Mouse (Mus musculus): ENCODE measurements around the gene Aspg. TPM values are rescaled to one million over a fixed set of nuclear protein-coding genes. Genes with fewer than 3 reads are reported as not detected.

Gene Aspg
- polyA plus RNA-seq, 1 experiment from 2014 or later, result 2.2 TPM

DNA sequence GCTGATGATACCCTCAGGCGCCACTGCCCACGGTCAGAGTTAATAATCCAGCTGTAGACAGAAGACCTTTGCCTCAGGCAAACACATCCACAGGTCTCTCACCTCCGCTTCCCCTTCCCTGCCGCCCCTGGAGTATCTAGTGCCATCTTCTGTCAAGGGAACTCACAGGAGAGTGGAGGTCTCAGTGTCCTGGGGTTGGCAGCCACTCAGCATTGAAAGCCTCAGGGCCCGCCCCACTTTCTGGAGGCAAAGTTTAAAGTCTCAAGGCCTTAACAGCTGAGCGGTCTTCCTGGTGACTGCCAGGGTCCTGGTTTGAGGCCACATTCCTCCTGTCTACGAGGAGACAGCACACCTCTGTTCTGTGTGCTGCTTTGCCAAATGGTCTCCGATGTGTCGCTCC is 3.2 kb downstream of the Aspg start:
- H3K27me3 ChIP-seq (replicated peaks; ENCODE audit: control insufficient read depth, insufficient read depth, low read length), result peaks cover 4% of the 10 kb centered on the region; the same call in 1 of the 2 replicates
- no peak overlapping the region for H3K4me2 ChIP-seq (ENCODE audit: low read length)
- H3K36me3 ChIP-seq (ENCODE audit: control insufficient read depth, insufficient read depth, low read length), result no peaks in the 10 kb centered on the region
- 84% methylated on average over 9 of the region's 9 CpGs for WGBS
- H3K9ac ChIP-seq (ENCODE audit: low read depth, low read length), result no peak overlapping the region
- no peak overlapping the region for H3K27ac ChIP-seq (ENCODE audit: low read depth, low read length)
- H3K9me3 ChIP-seq (ENCODE audit: control insufficient read depth, low read length), result no peaks in the 10 kb centered on the region
- no peaks in the 10 kb centered on the region; the same call in 1 of the 2 replicates for H3K4me1 ChIP-seq (ENCODE audit: control insufficient read depth, insufficient read depth, low read depth, low read length)
- H3K4me3 ChIP-seq (ENCODE audit: low read length), result no peak overlapping the region
- no peak for ATAC-seq

DNA sequence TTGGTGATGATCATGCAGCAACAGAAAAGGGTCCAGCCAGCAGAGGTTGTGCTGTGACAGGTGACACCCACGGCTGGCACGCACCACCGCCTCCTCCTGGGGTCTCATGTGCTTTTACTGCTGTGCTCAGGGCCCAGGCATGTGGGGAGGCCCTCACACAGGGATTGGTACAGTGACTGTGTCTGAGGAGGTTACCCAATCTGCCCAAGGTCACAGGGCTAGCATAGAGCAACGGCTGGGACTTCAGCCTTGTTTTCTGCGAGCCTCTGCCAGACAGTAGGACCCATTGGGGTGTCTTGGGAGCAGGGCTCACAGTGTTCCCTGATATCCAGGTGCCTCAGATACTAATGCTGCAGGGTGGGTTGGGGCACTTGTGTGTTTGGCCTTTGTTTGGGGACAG is 4.8 kb downstream of the Aspg start:
- Histone ChIP-seq H3K36me3 (ENCODE audit: control insufficient read depth, insufficient read depth, low read length) (no peaks in the 10 kb centered on the region), H3K4me3 (ENCODE audit: low read length) (no peak overlapping the region), H3K9me3 (ENCODE audit: control insufficient read depth, low read length) (no peaks in the 10 kb centered on the region), H3K27me3 (replicated peaks; ENCODE audit: control insufficient read depth, insufficient read depth, low read length) (peaks cover 3% of the 10 kb centered on the region; the same call in 1 of the 2 replicates), H3K4me1 (ENCODE audit: control insufficient read depth, insufficient read depth, low read depth, low read length) (no peaks in the 10 kb centered on the region; the same call in 1 of the 2 replicates), H3K27ac (ENCODE audit: low read depth, low read length) (no peak overlapping the region), H3K9ac (ENCODE audit: low read depth, low read length) (no peak overlapping the region), H3K4me2 (ENCODE audit: low read length) (no peak overlapping the region)
- 89% methylated on average over 5 of the region's 5 CpGs for WGBS
- ATAC-seq, result no peak

DNA sequence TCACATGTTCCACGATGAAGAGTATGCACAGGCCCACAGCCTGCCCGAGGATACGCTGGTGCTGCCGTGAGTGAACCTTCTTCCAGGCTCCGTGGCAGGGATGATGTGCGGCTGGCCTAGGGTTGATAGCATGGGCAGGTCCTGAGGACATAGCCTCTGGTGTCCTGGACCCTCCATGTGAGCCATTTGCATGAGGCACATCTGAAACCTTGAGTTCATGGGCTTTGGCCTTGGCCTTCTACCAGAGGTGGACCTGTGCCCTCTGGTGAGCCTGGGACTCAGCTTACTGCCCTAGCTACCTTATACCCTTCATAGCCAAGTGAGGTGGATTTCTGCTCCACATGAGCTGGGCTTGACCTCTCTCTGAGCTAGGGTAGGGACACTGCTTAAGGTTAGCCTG is 5.8 kb downstream of the Aspg start:
- H3K27ac ChIP-seq (ENCODE audit: low read depth, low read length), result no peak overlapping the region
- WGBS, result 91% methylated on average over 6 of the region's 6 CpGs
- H3K27me3 ChIP-seq (replicated peaks; ENCODE audit: control insufficient read depth, insufficient read depth, low read length), result no peaks in the 10 kb centered on the region; the same call in 1 of the 2 replicates
- H3K4me2 ChIP-seq (ENCODE audit: low read length), result no peak overlapping the region
- H3K36me3 ChIP-seq (ENCODE audit: control insufficient read depth, insufficient read depth, low read length), result no peaks in the 10 kb centered on the region
- no peak overlapping the region for H3K4me3 ChIP-seq (ENCODE audit: low read length)
- H3K9ac ChIP-seq (ENCODE audit: low read depth, low read length), result no peak overlapping the region
- no peak for ATAC-seq
- H3K4me1 ChIP-seq (ENCODE audit: control insufficient read depth, insufficient read depth, low read depth, low read length), result no peaks in the 10 kb centered on the region
- H3K9me3 ChIP-seq (ENCODE audit: control insufficient read depth, low read length), result no peaks in the 10 kb centered on the region

DNA sequence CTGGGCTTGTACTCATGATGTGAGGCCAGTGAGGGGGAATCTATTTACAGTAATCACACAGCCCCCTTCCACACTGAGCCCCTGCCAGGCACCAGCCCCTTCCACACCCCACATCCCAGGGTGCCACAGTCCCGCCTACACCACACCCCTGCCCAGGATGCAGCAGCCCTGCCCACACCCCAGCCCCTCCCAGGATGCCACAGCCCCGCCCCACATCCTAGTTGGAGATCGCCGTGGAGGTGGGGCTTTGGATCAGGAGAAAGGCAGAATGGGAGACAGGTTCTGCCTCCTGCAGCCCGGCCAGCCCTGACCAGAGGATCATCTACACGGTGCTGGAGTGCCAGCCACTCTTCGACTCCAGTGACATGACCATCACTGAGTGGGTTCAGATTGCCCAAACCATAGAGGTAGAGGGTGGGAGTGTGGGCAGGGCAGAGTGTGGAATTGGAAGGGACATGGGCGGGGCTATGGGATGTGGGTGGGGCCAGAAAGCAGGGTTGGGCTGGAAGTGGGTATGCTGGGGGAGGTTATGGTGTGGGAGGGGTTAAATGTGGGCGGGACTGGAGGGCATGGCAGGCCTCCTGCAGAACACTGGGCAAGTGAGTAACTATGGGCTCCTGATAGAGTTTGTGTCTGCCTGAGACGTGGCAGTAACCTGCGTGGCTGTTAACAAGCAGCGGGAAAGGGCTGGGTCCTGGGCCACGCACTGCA is 6.4 kb downstream of the Aspg start:
- H3K4me3 ChIP-seq (ENCODE audit: low read length), result no peak overlapping the region
- H3K4me1 ChIP-seq (ENCODE audit: control insufficient read depth, insufficient read depth, low read depth, low read length), result no peaks in the 10 kb centered on the region
- WGBS, result 20% methylated on average over 13 of the region's 13 CpGs
- no peaks in the 10 kb centered on the region for H3K36me3 ChIP-seq (ENCODE audit: control insufficient read depth, insufficient read depth, low read length)
- no peak overlapping the region for H3K4me2 ChIP-seq (ENCODE audit: low read length)
- H3K27me3 ChIP-seq (replicated peaks; ENCODE audit: control insufficient read depth, insufficient read depth, low read length), result no peaks in the 10 kb centered on the region; the same call in 1 of the 2 replicates
- no peaks in the 10 kb centered on the region for H3K9me3 ChIP-seq (ENCODE audit: control insufficient read depth, low read length)
- no peak overlapping the region for H3K9ac ChIP-seq (ENCODE audit: low read depth, low read length)
- ATAC-seq, result 0 out of 2 replicates have a peak, but pooled peaks have one; percentile 31
- no peak overlapping the region for H3K27ac ChIP-seq (ENCODE audit: low read depth, low read length)

DNA sequence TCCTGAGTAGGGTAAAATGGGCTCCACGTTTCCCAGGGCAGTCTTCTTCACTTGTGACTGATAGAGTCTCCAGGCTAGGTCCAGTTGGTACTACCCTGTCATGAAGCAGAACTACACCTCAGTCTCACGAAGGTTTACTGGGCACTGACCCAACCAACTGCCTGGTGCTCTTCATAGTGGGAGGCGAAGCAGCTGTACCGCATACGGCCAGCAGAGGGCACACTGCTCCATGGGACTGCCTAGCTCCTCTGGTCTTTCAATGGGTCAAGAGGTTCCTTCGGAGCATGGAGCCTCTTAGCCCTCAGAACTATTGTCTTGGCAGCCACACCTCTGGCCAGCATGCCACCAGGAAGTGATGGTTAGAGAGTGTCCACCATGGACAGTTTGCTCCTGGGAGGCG is 7.2 kb downstream of the Aspg start:
- 13% methylated on average over 7 of the region's 7 CpGs for WGBS
- Histone ChIP-seq H3K9me3 (ENCODE audit: control insufficient read depth, low read length) (no peaks in the 10 kb centered on the region), H3K4me1 (ENCODE audit: control insufficient read depth, insufficient read depth, low read depth, low read length) (no peaks in the 10 kb centered on the region), H3K9ac (ENCODE audit: low read depth, low read length) (no peak overlapping the region), H3K36me3 (ENCODE audit: control insufficient read depth, insufficient read depth, low read length) (no peaks in the 10 kb centered on the region), H3K27ac (ENCODE audit: low read depth, low read length) (no peak overlapping the region), H3K4me3 (ENCODE audit: low read length) (no peak overlapping the region), H3K27me3 (replicated peaks; ENCODE audit: control insufficient read depth, insufficient read depth, low read length) (no peaks in the 10 kb centered on the region; the same call in 1 of the 2 replicates), H3K4me2 (ENCODE audit: low read length) (no peak overlapping the region)
- ATAC-seq, result peak; percentile 48; the same call in 1 of the 2 replicates

DNA sequence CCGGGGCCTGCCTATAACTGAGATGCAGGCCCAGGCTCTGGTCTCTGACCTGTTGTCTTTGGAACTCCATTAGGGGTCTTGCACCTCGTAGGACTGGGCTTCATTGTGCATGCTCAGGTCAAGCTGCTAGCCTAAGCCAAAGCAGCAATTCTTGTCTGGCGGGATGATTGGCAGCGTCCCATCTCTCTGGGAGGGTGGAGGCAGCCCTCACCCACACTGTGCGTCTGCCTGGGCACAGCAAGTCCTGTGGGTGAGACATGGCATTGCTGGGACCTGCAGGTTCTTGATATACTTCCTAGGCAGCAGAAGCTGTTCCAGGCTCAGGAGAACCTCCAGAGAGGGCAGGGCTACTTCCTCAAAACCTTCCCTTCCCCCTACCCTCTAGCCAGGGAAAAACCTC is 10.5 kb downstream of the Aspg start:
- 72% methylated on average over 5 of the region's 5 CpGs for WGBS
- no peaks in the 10 kb centered on the region for H3K9me3 ChIP-seq (ENCODE audit: control insufficient read depth, low read length)

DNA sequence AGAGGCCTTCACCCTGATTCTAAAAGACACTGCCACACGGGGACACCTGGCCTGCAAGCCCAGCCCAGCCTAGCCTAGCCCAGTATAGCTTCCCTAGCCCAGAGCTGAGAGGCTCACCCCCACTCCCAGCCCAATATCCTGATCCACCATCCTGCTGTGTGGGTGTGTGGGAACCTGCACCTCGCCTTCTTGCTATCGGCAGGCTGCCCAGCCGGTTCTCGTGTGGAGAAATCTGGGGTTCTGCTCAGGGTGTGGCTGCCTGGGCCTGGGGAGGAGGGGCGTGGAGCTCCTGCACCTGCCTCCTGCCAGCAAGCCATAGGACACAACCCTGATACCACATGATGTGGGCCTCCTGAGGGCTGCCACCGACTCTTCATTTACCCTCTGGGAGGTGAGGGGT is 11.2 kb downstream of the Aspg start:
- ATAC-seq, result no peak
- Histone ChIP-seq H3K9ac (ENCODE audit: low read depth, low read length) (no peak overlapping the region), H3K4me1 (ENCODE audit: control insufficient read depth, insufficient read depth, low read depth, low read length) (no peaks in the 10 kb centered on the region), H3K27ac (ENCODE audit: low read depth, low read length) (no peak overlapping the region), H3K4me3 (ENCODE audit: low read length) (no peak overlapping the region), H3K9me3 (ENCODE audit: control insufficient read depth, low read length) (no peaks in the 10 kb centered on the region), H3K4me2 (ENCODE audit: low read length) (no peak overlapping the region), H3K27me3 (replicated peaks; ENCODE audit: control insufficient read depth, insufficient read depth, low read length) (no peaks in the 10 kb centered on the region; the same call in 1 of the 2 replicates), H3K36me3 (ENCODE audit: control insufficient read depth, insufficient read depth, low read length) (no peaks in the 10 kb centered on the region)
- WGBS, result 82% methylated on average over 7 of the region's 7 CpGs

More for the DNA sequence above, 10.5 kb downstream of the Aspg start:
- no peak overlapping the region for H3K27ac ChIP-seq (ENCODE audit: low read depth, low read length)
- H3K4me3 ChIP-seq (ENCODE audit: low read length), result no peak overlapping the region
- no peaks in the 10 kb centered on the region; the same call in 1 of the 2 replicates for H3K27me3 ChIP-seq (replicated peaks; ENCODE audit: control insufficient read depth, insufficient read depth, low read length)
- no peak overlapping the region for H3K9ac ChIP-seq (ENCODE audit: low read depth, low read length)
- H3K4me2 ChIP-seq (ENCODE audit: low read length), result no peak overlapping the region
- no peaks in the 10 kb centered on the region for H3K36me3 ChIP-seq (ENCODE audit: control insufficient read depth, insufficient read depth, low read length)
- no peak for ATAC-seq
- no peaks in the 10 kb centered on the region for H3K4me1 ChIP-seq (ENCODE audit: control insufficient read depth, insufficient read depth, low read depth, low read length)

DNA sequence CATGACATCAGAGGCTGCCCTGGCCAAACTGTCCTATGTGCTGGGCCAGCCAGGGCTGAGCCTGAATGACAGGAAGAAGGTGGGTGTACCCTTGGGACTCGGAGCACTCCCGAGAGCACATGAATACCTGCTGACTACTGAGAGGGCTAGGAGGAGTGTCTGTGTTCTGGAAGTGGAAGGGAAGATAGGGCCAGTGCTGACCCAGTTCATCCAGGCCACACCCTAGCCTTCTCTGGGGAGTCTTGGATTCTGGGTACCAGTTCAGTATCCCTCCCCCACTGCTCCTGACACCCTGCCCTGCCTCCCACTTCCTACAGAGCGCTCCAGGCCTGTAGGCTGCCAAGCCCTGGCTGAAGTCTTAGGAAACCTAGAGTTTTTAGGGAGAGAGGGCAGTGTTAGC is 14.7 kb downstream of the Aspg start:
- no peaks in the 10 kb centered on the region for H3K36me3 ChIP-seq (ENCODE audit: control insufficient read depth, insufficient read depth, low read length)
- 66% methylated on average over 3 of the region's 3 CpGs for WGBS
- H3K27ac ChIP-seq (ENCODE audit: low read depth, low read length), result no peak overlapping the region
- ATAC-seq, result no peak
- no peak overlapping the region for H3K9ac ChIP-seq (ENCODE audit: low read depth, low read length)
- H3K4me1 ChIP-seq (ENCODE audit: control insufficient read depth, insufficient read depth, low read depth, low read length), result no peaks in the 10 kb centered on the region
- H3K9me3 ChIP-seq (ENCODE audit: control insufficient read depth, low read length), result no peaks in the 10 kb centered on the region
- no peak overlapping the region for H3K4me3 ChIP-seq (ENCODE audit: low read length)
- H3K4me2 ChIP-seq (ENCODE audit: low read length), result no peak overlapping the region
- no peaks in the 10 kb centered on the region for H3K27me3 ChIP-seq (replicated peaks; ENCODE audit: control insufficient read depth, insufficient read depth, low read length)

DNA sequence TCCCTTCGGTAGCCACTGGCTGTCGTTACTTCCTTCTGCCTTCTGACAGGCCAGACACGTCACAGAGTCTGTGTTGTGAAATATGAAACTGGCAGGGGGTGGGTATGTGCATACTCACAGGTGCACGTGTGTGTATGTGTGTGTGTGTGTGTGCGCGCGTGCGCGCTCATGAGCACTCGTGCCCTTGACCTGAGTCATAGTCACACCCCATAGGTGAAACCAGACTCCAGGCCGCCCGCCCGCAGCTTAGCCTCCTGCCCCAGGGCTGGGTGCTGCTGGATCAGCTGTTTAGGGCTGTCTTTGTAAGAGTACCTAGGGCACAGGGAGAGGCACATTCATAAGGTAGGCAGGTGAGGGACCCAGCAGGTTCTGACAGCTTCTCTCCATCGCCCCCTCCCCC is 19.4 kb downstream of the Aspg start:
- WGBS, result 80% methylated on average over 14 of the region's 14 CpGs
- H3K27ac ChIP-seq (ENCODE audit: low read depth, low read length), result no peak overlapping the region
- no peaks in the 10 kb centered on the region; the same call in 1 of the 2 replicates for H3K4me1 ChIP-seq (ENCODE audit: control insufficient read depth, insufficient read depth, low read depth, low read length)
- H3K27me3 ChIP-seq (replicated peaks; ENCODE audit: control insufficient read depth, insufficient read depth, low read length), result peaks cover 4% of the 10 kb centered on the region
- no peak overlapping the region for H3K4me3 ChIP-seq (ENCODE audit: low read length)
- no peaks in the 10 kb centered on the region for H3K9me3 ChIP-seq (ENCODE audit: control insufficient read depth, low read length)
- H3K9ac ChIP-seq (ENCODE audit: low read depth, low read length), result no peak overlapping the region
- no peak for ATAC-seq
- no peak overlapping the region for H3K4me2 ChIP-seq (ENCODE audit: low read length)
- no peaks in the 10 kb centered on the region for H3K36me3 ChIP-seq (ENCODE audit: control insufficient read depth, insufficient read depth, low read length)

Data from hindbrain, embryonic 16.5 days (tissue).